Mouse (Mus musculus) stomach, postnatal 0 days (tissue): Measurements from ENCODE around the gene Sept8. TPM values are rescaled to one million over a fixed set of nuclear protein-coding genes. Genes with fewer than 3 reads are reported as not detected.

Experiments
- ATAC-seq: fragments of 200-750 bp; cut with Nextera tagmentation; 2 replicates; pipeline ENCODE4 v1.8.0; 2017; ENCODE audit not compliant: low FRiP score, low TSS enrichment
- DNase-seq: peaks from one replicate; pipeline ENCODE4 v3.0.0-alpha.2; 2016; ENCODE audit warnings: low spot score
- H3K27ac ChIP-seq: fragments of 300-500 bp; sonication (generic); replicated peaks from 2 replicates; pipeline ENCODE4 v1.5.1; 2014; ENCODE audit warnings: mild to moderate bottlenecking, control low read depth
- H3K27me3 ChIP-seq: fragments of 300-500 bp; sonication (generic); 2 replicates; pipeline ENCODE4 v1.6.1; 2014; ENCODE audit warnings: low read length; ENCODE audit not compliant: control insufficient read depth, insufficient read depth
- H3K36me3 ChIP-seq: fragments of 300-500 bp; sonication (generic); 2 replicates; pipeline ENCODE4 v1.6.1; 2014; ENCODE audit warnings: low read length, mixed read lengths; ENCODE audit not compliant: control insufficient read depth, insufficient read depth
- H3K4me1 ChIP-seq: fragments of 300-500 bp; sonication (generic); replicated peaks from 2 replicates; pipeline ENCODE4 v1.6.1; 2014; ENCODE audit warnings: antibody characterized with exemption; ENCODE audit not compliant: control insufficient read depth, insufficient read depth
- H3K4me2 ChIP-seq: fragments of 300-500 bp; sonication (generic); replicated peaks from 2 replicates; pipeline ENCODE4 v1.6.1; 2014; ENCODE audit warnings: low read depth, mild to moderate bottlenecking, control low read depth, moderate library complexity
- H3K4me3 ChIP-seq: fragments of 300-500 bp; sonication (generic); 2 replicates; pipeline ENCODE4 v1.5.1; 2014; ENCODE audit warnings: low read depth, low read length, control low read depth
- H3K9ac ChIP-seq: fragments of 300-500 bp; sonication (generic); 2 replicates; pipeline ENCODE4 v1.6.1; 2014; ENCODE audit warnings: mild to moderate bottlenecking, low read length, control low read depth, mixed read lengths
- H3K9me3 ChIP-seq: fragments of 300-500 bp; sonication (generic); 2 replicates; pipeline ENCODE4 v1.6.1; 2016; ENCODE audit warnings: low read length; ENCODE audit not compliant: control insufficient read depth
- CTCF ChIP-seq: IDR thresholded peaks from 2 replicates; pipeline ENCODE4 v1.5.1; 2016; ENCODE audit warnings: antibody characterized with exemption, low read depth, mild to moderate bottlenecking, moderate library complexity
- EP300 ChIP-seq: optimal IDR thresholded peaks from 2 replicates; pipeline ENCODE3; 2016; ENCODE audit warnings: antibody characterized with exemption
- WGBS: fragments of 180-500 bp; shearing (Covaris S2); extraction: QIAGEN DNeasy Blood & Tissue Kit; methylation state at CpG from one replicate; pipeline ENCODE4 v1.1.7; 2014; 5-methylcytosine and 5-hydroxymethylcytosine counted together
- polyA plus RNA-seq: library from polyadenylated mRNA; unstranded; fragments of >200 nt; fragmentation: Nextera tagmentation; extraction: Ambion mirVana; gene quantifications from 2 replicates; pipeline ENCODE4 v1.2.1, GENCODE M21; 2015

The Sept8 gene
- polyA plus RNA-seq, 1 experiment from 2014 or later, result 21.5 TPM

DNA sequence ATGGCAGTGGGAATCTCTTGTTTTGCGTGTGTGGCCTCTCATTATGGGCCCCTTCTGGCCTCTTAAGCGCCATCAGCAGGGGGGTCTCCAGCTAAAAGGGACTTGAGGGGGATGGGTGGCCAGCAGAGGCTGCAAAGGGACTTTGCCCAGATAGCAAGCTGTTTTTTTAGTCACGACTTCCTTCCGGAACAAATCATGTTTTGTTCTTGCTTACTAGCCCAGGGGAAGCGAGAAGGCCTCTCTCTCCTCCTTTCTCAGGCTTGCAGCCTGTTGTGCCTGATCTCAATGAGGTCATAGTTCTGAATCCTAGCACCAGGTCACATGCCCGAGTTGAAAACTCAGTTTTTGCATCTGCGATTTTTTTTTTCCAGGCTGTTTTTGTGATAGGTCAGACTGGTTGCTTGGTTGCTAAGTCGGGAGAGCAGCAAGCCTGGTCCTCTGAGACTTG is 27.1 kb upstream of the Sept8 start:
- 37% methylated on average over 8 of the region's 8 CpGs for WGBS
- Histone ChIP-seq H3K4me2 (no peak overlapping the region), H3K9ac (no peak overlapping the region), H3K36me3 (no peaks in the 10 kb centered on the region), H3K27me3 (no peaks in the 10 kb centered on the region), H3K27ac (no peak overlapping the region), H3K9me3 (no peaks in the 10 kb centered on the region), H3K4me3 (no peak overlapping the region), H3K4me1 (0 out of 2 replicates have a peak, but pooled peaks cover 3% of the 10 kb centered on the region)
- TF ChIP-seq EP300, result no peak
- no peak for TF ChIP-seq CTCF
- no peak for DNase-seq
- ATAC-seq, result no peak; the same call in 1 of the 2 replicates

DNA sequence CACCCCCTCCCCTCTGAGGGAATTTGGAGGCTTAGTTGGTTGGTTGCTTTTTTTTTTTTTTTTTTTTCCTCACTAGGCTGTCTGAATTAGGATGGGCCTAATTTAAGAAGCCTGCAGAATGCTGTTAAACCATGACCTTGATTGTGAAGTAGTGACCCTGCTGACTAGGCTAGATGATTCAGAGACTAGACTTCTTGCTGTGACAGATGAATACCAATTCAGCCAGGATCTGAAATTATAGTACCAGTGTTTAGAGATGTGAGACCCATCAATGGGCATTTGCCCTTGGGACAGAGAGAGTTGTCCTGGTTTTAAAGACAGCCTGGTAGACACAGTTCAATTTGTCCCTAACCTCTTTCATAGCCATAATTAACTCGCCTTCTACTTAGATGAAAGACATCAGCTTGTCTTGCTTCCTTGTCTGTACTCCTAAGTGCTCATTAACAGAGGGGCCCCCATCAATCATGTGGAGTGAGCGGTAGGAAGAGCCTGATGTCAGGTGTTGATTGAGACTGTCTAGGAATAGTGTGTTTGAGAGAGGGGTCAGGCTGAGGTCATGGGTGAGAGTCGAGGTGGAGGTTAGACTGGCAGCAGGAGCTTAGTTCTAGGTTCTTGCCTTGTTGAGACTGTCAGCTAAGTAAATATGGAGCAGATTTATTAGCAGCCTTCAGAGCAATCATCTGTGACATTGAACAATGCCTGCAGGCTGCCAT is 25.7 kb upstream of the Sept8 start:
- no peaks in the 10 kb centered on the region for H3K9me3 ChIP-seq
- no peak overlapping the region for H3K27ac ChIP-seq
- 44% methylated on average over 3 of the region's 3 CpGs for WGBS

GRCm38 (mm10) chr11:53495417-53495816 is 23.6 kb upstream of the Sept8 start:
- no peak overlapping the region for H3K9ac ChIP-seq
- H3K4me3 ChIP-seq, result no peak overlapping the region
- no peak for TF ChIP-seq CTCF
- TF ChIP-seq EP300, result no peak
- no peaks in the 10 kb centered on the region for H3K36me3 ChIP-seq
- no peaks in the 10 kb centered on the region for H3K9me3 ChIP-seq
- no peak for ATAC-seq
- no peak overlapping the region for H3K27ac ChIP-seq
- H3K4me2 ChIP-seq, result no peak overlapping the region
- no peak for DNase-seq
- 0 out of 2 replicates have a peak, but pooled peaks cover 2% of the 10 kb centered on the region for H3K4me1 ChIP-seq
- no peaks in the 10 kb centered on the region for H3K27me3 ChIP-seq
- WGBS, result 50% methylated on average over 6 of the region's 6 CpGs

More for the DNA sequence above, 25.7 kb upstream of the Sept8 start:
- no peak for TF ChIP-seq CTCF
- TF ChIP-seq EP300, result no peak
- DNase-seq, result no peak
- Histone ChIP-seq H3K9ac (no peak overlapping the region), H3K4me1 (0 out of 2 replicates have a peak, but pooled peaks cover 2% of the 10 kb centered on the region), H3K4me2 (no peak overlapping the region), H3K27me3 (no peaks in the 10 kb centered on the region), H3K4me3 (no peak overlapping the region), H3K36me3 (no peaks in the 10 kb centered on the region)
- no peak for ATAC-seq

- DNase-seq (no peak), ATAC-seq (no peak)
- WGBS, result 65% methylated on average over 6 of the region's 6 CpGs
- Histone ChIP-seq H3K9me3 (no peaks in the 10 kb centered on the region), H3K4me2 (no peak overlapping the region), H3K36me3 (no peaks in the 10 kb centered on the region), H3K4me1 (no peaks in the 10 kb centered on the region), H3K27ac (no peak overlapping the region), H3K4me3 (no peak overlapping the region), H3K9ac (no peak overlapping the region), H3K27me3 (no peaks in the 10 kb centered on the region)
- TF ChIP-seq EP300 (no peak), CTCF (no peak)
These were observed 22.1 kb upstream of the Sept8 start for GRCm38 (mm10) chr11:53496946-53497345.

- Histone ChIP-seq H3K36me3 (no peaks in the 10 kb centered on the region), H3K4me1 (no peaks in the 10 kb centered on the region), H3K9me3 (no peaks in the 10 kb centered on the region), H3K27me3 (no peaks in the 10 kb centered on the region), H3K27ac (no peak overlapping the region), H3K9ac (no peak overlapping the region), H3K4me2 (peak overlapping the region; percentile 8; the same call in 1 of the 2 replicates), H3K4me3 (no peak overlapping the region)
- no peak for TF ChIP-seq EP300
- no peak for TF ChIP-seq CTCF
- 11% methylated on average over 11 of the region's 11 CpGs for WGBS
- ATAC-seq (peak; percentile 66), DNase-seq (peak; percentile 39)
These were observed 18.5 kb upstream of the Sept8 start for GRCm38 (mm10) chr11:53500569-53500968.

GRCm38 (mm10) chr11:53502039-53502765 is 16.9 kb upstream of the Sept8 start:
- peak; percentile 44 for TF ChIP-seq CTCF
- no peak for TF ChIP-seq EP300
- H3K4me2 ChIP-seq, result no peak overlapping the region
- no peak for DNase-seq
- H3K4me1 ChIP-seq, result no peaks in the 10 kb centered on the region
- no peaks in the 10 kb centered on the region for H3K9me3 ChIP-seq
- H3K9ac ChIP-seq, result no peak overlapping the region
- ATAC-seq, result no peak
- 78% methylated on average over 8 of the region's 8 CpGs for WGBS
- no peak overlapping the region for H3K4me3 ChIP-seq
- H3K27me3 ChIP-seq, result no peaks in the 10 kb centered on the region
- H3K36me3 ChIP-seq, result no peaks in the 10 kb centered on the region
- no peak overlapping the region for H3K27ac ChIP-seq
